Mouse (Mus musculus): Measurements from ENCODE around the gene Tube1. TPM values are rescaled to one million over a fixed set of nuclear protein-coding genes. Genes with fewer than 3 reads are reported as not detected.

Gene Tube1
- polyA plus RNA-seq, 1 experiment = 7.2 TPM

DNA sequence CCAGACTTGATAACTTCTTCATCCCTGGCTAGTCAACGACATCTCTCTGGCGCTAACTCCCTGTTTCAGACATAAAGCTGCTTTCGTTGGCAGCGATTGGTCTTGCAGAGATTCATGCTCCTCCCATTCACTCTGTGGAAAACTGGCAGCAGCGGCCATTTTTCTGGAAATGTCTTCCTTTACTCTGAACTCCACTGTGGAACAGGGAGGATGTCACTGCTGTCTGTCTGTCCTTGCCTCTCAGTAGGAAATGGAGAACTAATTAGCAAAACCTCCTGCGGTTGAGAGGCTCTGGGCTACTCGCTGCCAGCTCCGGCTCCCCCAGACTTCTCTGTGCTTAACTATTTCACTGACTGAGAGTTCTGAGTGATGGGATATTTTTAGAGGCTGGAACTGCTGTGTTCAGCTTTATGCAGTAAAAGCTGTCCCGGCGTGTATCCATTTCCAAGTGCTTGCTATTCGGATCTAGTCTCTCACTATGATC, 31.9 kb downstream of the Tube1 start:
- Histone ChIP-seq H3K4me3 (ENCODE audit: insufficient read depth, low read length) (no peak overlapping the region), H3K27ac (ENCODE audit: insufficient read depth, low read length) (no peak overlapping the region), H3K4me1 (ENCODE audit: control insufficient read depth, insufficient read depth, low read length) (no peaks in the 10 kb centered on the region)
- TF ChIP-seq POLR2A (IDR thresholded peaks at IDR 0.05; ENCODE audit: low read depth, low read length) (0 out of 2 replicates have a peak, but pooled peaks have one; percentile 27), CTCF (IDR thresholded peaks at IDR 0.05; ENCODE audit: borderline replicate concordance, insufficient read depth, low read length) (no peak)

DNA sequence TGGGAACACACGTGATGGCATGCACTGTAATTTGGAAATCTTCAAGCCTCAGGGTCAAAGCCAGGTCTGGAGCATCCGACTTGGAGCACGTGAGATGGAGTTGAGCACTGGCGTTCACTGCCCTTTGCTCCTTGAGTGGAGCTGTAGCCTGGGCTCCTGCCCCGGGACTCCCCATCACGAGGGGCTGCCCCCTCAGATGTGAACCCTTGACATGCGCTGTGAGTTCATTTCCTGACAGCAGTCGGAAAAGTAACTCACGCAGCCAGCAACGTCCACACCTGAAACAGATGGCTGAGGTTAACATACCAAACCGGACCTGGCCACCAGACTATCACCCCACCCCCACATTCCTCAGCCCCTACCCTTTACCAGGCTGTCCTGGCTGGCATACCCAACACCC, 33.8 kb downstream of the Tube1 start:
- no peak overlapping the region for H3K27ac ChIP-seq (ENCODE audit: insufficient read depth, low read length)
- H3K4me1 ChIP-seq (ENCODE audit: control insufficient read depth, insufficient read depth, low read length) = no peaks in the 10 kb centered on the region
- no peak for TF ChIP-seq POLR2A (IDR thresholded peaks at IDR 0.05; ENCODE audit: low read depth, low read length)
- TF ChIP-seq CTCF (IDR thresholded peaks at IDR 0.05; ENCODE audit: borderline replicate concordance, insufficient read depth, low read length) = no peak
- no peak overlapping the region for H3K4me3 ChIP-seq (ENCODE audit: insufficient read depth, low read length)

DNA sequence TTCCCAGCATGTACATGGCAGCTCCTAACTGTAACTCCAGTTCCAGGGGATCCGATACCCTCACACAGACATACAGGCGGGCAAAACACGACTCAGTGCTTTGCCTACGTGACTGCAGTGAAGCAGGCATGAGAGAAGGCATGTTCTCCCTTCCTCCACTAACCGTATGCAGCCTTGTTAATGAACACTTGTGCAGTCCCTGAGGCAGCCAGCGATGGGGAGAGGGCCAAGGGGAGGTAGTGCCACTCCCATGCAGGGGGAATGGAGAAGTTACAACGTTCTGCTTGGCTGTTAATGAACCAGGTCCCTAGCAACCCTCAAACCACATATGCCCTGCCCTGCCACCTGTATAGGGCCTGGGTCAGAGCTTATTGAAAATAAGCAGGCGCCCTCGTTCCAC, 35.9 kb downstream of the Tube1 start:
- H3K4me1 ChIP-seq (ENCODE audit: control insufficient read depth, insufficient read depth, low read length) = no peaks in the 10 kb centered on the region
- H3K4me3 ChIP-seq (ENCODE audit: insufficient read depth, low read length) = no peak overlapping the region
- TF ChIP-seq CTCF (IDR thresholded peaks at IDR 0.05; ENCODE audit: borderline replicate concordance, insufficient read depth, low read length) (no peak), POLR2A (IDR thresholded peaks at IDR 0.05; ENCODE audit: low read depth, low read length) (no peak)
- H3K27ac ChIP-seq (ENCODE audit: insufficient read depth, low read length) = no peak overlapping the region

DNA sequence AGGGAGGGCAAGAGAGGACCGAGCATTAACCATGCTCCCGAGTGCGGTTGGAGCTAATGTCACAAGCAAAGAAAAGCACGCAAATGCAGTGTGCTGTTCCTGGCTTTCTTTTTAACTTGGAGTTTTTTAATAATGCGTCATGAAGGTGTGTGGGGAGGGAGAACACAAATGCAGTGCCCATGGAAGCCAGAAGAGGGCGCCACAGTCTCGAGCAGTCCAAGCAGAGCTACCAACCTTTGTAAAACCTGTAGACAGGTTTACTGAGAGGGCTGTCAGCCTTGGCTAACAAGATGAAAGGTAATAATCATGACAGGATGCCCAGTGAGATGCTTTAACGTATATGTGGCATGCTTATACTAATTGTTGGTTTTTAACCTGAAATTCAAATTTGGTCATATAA, 36.4 kb downstream of the Tube1 start:
- Histone ChIP-seq H3K4me1 (ENCODE audit: control insufficient read depth, insufficient read depth, low read length) (no peaks in the 10 kb centered on the region), H3K27ac (ENCODE audit: insufficient read depth, low read length) (no peak overlapping the region), H3K4me3 (ENCODE audit: insufficient read depth, low read length) (no peak overlapping the region)
- TF ChIP-seq CTCF (IDR thresholded peaks at IDR 0.05; ENCODE audit: borderline replicate concordance, insufficient read depth, low read length) = peak; percentile 90
- no peak for TF ChIP-seq POLR2A (IDR thresholded peaks at IDR 0.05; ENCODE audit: low read depth, low read length)

DNA sequence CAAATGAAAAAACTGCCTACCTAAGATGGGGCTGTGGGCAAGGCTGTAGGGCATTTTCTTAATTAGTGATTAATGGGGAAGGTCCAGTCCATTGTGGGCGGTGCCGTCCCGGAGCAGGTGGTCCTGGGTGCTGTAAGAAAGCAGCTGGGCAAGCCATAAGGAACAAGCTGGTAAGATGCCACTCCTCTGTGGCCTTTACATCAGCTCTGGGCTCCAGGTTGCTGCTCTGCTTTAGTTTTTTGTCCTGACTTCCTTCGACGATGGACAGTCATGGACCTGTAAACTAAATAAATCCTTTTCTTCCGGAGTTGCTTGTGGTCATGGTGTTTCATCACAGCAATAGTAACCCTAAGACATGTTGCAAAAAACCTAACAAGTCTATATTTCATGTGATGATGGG, 36.9 kb downstream of the Tube1 start:
- Histone ChIP-seq H3K4me3 (ENCODE audit: insufficient read depth, low read length) (no peak overlapping the region), H3K4me1 (ENCODE audit: control insufficient read depth, insufficient read depth, low read length) (no peaks in the 10 kb centered on the region), H3K27ac (ENCODE audit: insufficient read depth, low read length) (no peak overlapping the region)
- TF ChIP-seq CTCF (IDR thresholded peaks at IDR 0.05; ENCODE audit: borderline replicate concordance, insufficient read depth, low read length) (no peak), POLR2A (IDR thresholded peaks at IDR 0.05; ENCODE audit: low read depth, low read length) (no peak)

DNA sequence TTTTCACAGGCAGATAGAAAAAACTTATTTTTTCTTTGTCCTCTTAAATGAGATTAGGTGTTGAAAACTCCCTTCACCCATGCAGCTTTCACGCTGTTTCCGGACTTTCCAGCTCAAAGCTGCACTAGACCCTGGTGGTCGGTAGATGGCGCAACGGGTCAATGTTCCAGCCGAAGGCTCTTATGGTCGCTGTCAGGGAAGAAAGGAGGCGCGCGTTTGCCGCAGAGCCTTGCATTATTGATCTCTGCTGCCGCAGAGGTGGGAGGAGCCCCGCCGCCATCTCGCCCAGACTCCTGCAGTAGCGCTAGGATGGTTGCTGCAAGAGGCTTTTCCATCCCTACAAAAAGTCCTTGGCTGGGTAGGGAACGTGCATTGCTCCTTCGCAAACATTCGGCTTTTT, 37.4 kb downstream of the Tube1 start:
- H3K4me3 ChIP-seq (ENCODE audit: insufficient read depth, low read length) = peak overlapping the region; percentile 49
- TF ChIP-seq CTCF (IDR thresholded peaks at IDR 0.05; ENCODE audit: borderline replicate concordance, insufficient read depth, low read length) = peak; percentile 80
- 0 out of 2 replicates have a peak, but pooled peaks have one; percentile 19 for TF ChIP-seq POLR2A (IDR thresholded peaks at IDR 0.05; ENCODE audit: low read depth, low read length)
- no peaks in the 10 kb centered on the region for H3K4me1 ChIP-seq (ENCODE audit: control insufficient read depth, insufficient read depth, low read length)
- H3K27ac ChIP-seq (ENCODE audit: insufficient read depth, low read length) = peak overlapping the region; percentile 45; the same call in 1 of the 2 replicates

DNA sequence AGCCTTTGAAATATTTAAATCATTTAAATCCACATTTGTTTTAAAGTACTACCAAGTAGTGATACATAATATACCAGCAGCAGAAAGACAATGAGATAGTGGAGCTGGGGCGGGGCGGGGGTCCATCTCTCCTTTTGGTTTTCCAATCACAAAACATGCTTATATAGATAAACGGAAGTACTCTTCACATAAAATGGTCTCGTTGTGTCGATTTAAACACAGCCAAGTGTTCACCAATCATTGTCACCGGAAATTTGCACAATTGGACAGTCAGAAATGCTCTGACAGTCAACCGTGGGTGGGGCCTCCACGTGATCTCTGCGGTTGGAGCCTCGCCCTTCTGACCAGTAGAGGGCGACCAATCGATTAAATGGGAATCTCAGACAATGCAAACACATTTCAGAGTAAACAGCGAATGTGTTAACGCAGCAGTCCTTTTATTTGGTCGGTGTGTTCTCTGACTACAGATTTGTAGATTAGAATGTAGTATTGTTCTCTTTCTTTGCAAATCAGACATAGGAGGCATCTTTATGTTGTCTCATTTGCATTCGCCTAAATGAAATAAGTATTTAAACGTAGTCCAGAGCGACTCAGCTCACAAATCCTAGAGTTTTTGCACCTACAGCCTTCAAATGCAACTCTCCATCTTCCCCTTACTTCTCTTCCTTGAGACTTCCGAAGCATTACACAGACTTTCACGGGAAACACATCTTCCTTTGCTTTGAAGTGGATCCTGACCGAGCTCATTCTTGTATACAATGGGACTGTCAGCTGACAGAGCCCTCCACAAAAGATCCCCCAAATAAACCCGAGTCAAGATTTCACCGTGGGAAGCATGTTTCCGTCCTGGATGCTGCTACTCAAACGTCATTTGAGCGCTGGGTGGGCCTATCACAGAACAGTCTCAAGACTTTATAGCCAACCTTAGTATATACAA, 38.1 kb downstream of the Tube1 start:
- H3K4me1 ChIP-seq (ENCODE audit: control insufficient read depth, insufficient read depth, low read length) = no peaks in the 10 kb centered on the region
- peak overlapping the region; percentile 49 for H3K4me3 ChIP-seq (ENCODE audit: insufficient read depth, low read length)
- peak overlapping the region; percentile 45; the same call in 1 of the 2 replicates for H3K27ac ChIP-seq (ENCODE audit: insufficient read depth, low read length)
- no peak for TF ChIP-seq POLR2A (IDR thresholded peaks at IDR 0.05; ENCODE audit: low read depth, low read length)
- TF ChIP-seq CTCF (IDR thresholded peaks at IDR 0.05; ENCODE audit: borderline replicate concordance, insufficient read depth, low read length) = peak; percentile 56; the same call in 1 of the 2 replicates

- Histone ChIP-seq H3K27ac (ENCODE audit: insufficient read depth, low read length) (no peak overlapping the region), H3K4me1 (ENCODE audit: control insufficient read depth, insufficient read depth, low read length) (no peaks in the 10 kb centered on the region), H3K4me3 (ENCODE audit: insufficient read depth, low read length) (no peak overlapping the region)
- TF ChIP-seq POLR2A (IDR thresholded peaks at IDR 0.05; ENCODE audit: low read depth, low read length) = no peak
- TF ChIP-seq CTCF (IDR thresholded peaks at IDR 0.05; ENCODE audit: borderline replicate concordance, insufficient read depth, low read length) = no peak
Observed at GRCm38 (mm10) chr10:39172540-39172931, 38.8 kb downstream of the Tube1 start.

DNA sequence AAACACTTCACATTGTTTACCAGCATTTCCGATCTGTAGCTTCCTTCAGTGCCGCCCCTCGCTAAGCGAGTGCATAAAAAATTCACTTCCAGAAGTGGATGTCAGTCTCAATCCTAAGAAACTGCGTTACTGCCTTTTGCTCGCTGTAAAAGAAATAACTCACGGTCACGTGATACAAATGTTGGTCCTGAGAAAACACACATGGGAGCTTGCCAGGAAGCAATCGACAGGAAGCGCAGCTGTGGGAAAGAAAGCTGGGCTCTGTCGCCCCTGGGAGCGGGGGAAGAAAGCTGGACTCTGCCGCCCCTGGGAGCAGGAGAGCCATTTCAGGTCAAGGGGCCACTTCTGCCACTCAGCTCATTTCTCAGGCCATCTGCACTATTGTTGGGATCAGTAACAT, 39.3 kb downstream of the Tube1 start:
- H3K4me1 ChIP-seq (ENCODE audit: control insufficient read depth, insufficient read depth, low read length) = no peaks in the 10 kb centered on the region
- TF ChIP-seq POLR2A (IDR thresholded peaks at IDR 0.05; ENCODE audit: low read depth, low read length) (no peak), CTCF (IDR thresholded peaks at IDR 0.05; ENCODE audit: borderline replicate concordance, insufficient read depth, low read length) (no peak)
- no peak overlapping the region for H3K4me3 ChIP-seq (ENCODE audit: insufficient read depth, low read length)
- no peak overlapping the region for H3K27ac ChIP-seq (ENCODE audit: insufficient read depth, low read length)

DNA sequence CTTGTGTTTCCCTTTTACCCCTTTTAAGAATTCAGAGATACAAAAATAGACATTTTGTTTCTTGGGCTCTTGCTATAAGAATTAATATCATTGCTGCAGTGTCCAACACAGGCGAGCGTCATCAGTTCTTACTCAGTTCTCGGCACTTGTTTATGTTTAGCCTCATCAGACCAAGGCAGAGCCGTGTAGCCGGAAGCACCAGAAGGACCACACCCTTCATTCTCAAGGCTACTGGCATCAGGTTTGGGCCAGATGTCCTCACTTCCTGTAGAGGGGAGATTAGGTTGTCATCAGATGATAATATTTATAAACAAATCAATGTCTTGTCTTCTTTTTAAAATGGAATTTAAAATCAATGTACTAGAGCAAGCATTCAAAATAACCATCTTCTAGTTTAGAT, 43.2 kb downstream of the Tube1 start:
- TF ChIP-seq CTCF (IDR thresholded peaks at IDR 0.05; ENCODE audit: borderline replicate concordance, insufficient read depth, low read length) (no peak), POLR2A (IDR thresholded peaks at IDR 0.05; ENCODE audit: low read depth, low read length) (no peak)
- H3K4me1 ChIP-seq (ENCODE audit: control insufficient read depth, insufficient read depth, low read length) = no peaks in the 10 kb centered on the region
- H3K4me3 ChIP-seq (ENCODE audit: insufficient read depth, low read length) = no peak overlapping the region
- no peak overlapping the region for H3K27ac ChIP-seq (ENCODE audit: insufficient read depth, low read length)

Data from embryonic fibroblast, embryonic 13.5 days (primary cell).